Mouse (Mus musculus): ENCODE results near the gene Camk1g. TPM values are rescaled to one million over a fixed set of nuclear protein-coding genes. Genes with fewer than 3 reads are reported as not detected.

Camk1g gene
- polyA plus RNA-seq, 1 experiment from 2014 or later: 12.2 TPM

DNA sequence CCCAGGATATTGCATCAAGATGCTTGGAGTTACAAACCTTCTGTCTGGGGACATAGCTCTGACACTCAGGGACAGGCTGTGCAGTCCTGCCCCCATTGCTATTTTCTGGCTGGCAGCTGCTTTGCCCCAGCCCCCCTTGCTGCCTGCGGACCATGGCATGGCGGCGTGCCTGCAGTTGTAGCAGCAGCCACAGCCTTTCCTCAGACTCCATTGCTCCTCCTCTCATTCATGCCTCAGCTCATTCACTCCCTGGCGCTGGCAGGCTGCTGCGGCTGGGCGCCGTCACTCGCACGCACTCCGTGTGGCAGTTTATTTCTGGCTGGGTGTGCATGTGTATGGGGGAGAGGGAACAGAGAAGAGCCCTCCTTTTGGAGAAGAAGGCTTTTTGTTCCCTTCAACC lies 2.0 kb downstream of the Camk1g start:
- no peaks in the 10 kb centered on the region for H3K36me3 ChIP-seq (replicated peaks)
- H3K27ac ChIP-seq: peak overlapping the region; percentile 53
- peaks cover 40% of the 10 kb centered on the region for H3K4me1 ChIP-seq
- peaks cover 6% of the 10 kb centered on the region; the same call in 1 of the 2 replicates for H3K27me3 ChIP-seq (ENCODE audit: poor library complexity, severe bottlenecking)
- H3K4me3 ChIP-seq: peak overlapping the region; percentile 24; the same call in 1 of the 2 replicates
- DNase-seq (ENCODE audit: extremely low spot score, low spot score): no peak
- 42% methylated on average over 10 of the region's 10 CpGs for WGBS
- H3K9me3 ChIP-seq: no peaks in the 10 kb centered on the region

GRCm38 (mm10) chr1:193363801-193364231 lies 6.3 kb downstream of the Camk1g start:
- Histone ChIP-seq H3K27me3 (ENCODE audit: poor library complexity, severe bottlenecking) (peaks cover 6% of the 10 kb centered on the region; the same call in 1 of the 2 replicates), H3K4me1 (peaks cover 31% of the 10 kb centered on the region), H3K4me3 (no peak overlapping the region), H3K27ac (no peak overlapping the region), H3K9me3 (no peaks in the 10 kb centered on the region), H3K36me3 (replicated peaks) (peaks cover 5% of the 10 kb centered on the region)
- 64% methylated on average over 5 of the region's 5 CpGs for WGBS
- DNase-seq (ENCODE audit: extremely low spot score, low spot score): no peak

DNA sequence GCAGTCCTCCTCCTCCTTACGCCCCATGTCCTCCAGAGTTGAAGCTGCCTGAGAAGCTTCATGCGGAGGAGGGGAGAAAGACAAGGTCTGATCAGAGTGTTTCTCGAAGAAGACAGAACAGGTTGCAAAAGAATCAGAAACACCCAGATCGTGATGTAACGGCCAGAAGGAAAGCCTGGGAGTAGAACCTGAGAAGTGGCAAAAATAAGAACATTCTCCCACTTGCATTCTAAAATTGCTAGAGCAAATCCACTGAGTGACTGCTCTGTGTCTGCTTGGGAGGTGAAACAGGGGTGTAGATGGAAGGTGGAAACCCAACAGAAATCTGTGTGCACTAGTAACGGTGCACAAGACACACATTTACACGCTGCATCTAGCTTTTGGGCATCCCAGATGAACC lies 8.0 kb downstream of the Camk1g start:
- DNase-seq (ENCODE audit: extremely low spot score, low spot score): no peak
- H3K27me3 ChIP-seq (ENCODE audit: poor library complexity, severe bottlenecking): no peaks in the 10 kb centered on the region
- H3K4me1 ChIP-seq: peaks cover 19% of the 10 kb centered on the region
- 0 out of 2 replicates have a peak overlapping the region, but pooled peaks have one; percentile 21 for H3K27ac ChIP-seq
- H3K9me3 ChIP-seq: no peaks in the 10 kb centered on the region
- peaks cover 5% of the 10 kb centered on the region for H3K36me3 ChIP-seq (replicated peaks)
- H3K4me3 ChIP-seq: no peak overlapping the region
- WGBS: 89% methylated on average over 7 of the region's 7 CpGs

GRCm38 (mm10) chr1:193361181-193361580 lies 8.9 kb downstream of the Camk1g start:
- no peak overlapping the region for H3K4me3 ChIP-seq
- WGBS: 46% methylated on average over 6 of the region's 6 CpGs
- H3K4me1 ChIP-seq: peaks cover 19% of the 10 kb centered on the region
- no peak for DNase-seq (ENCODE audit: extremely low spot score, low spot score)
- no peaks in the 10 kb centered on the region for H3K9me3 ChIP-seq
- H3K36me3 ChIP-seq (replicated peaks): peaks cover 7% of the 10 kb centered on the region
- peak overlapping the region; percentile 44; the same call in 1 of the 2 replicates for H3K27ac ChIP-seq
- H3K27me3 ChIP-seq (ENCODE audit: poor library complexity, severe bottlenecking): no peaks in the 10 kb centered on the region

DNA sequence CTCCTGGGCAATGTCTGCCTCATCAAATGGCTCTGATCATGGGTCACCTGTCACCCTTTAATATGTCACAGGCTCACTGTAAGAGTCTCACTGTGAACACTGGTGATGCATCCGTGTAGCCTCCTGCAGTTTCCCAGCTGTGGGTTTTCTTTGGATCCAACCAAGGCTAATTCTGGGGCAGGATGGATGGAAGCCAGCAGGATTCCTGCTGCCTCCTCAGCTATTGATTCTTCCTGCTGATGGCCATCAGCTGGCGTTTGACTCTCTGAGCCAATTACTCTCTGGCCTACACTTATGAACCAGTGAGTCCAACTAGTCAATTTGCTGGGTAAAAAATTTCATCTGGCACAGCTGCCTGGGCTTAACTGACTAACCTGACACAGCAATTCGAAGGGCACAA lies 10.9 kb downstream of the Camk1g start:
- Histone ChIP-seq H3K27ac (no peak overlapping the region), H3K36me3 (replicated peaks) (peaks cover 12% of the 10 kb centered on the region), H3K9me3 (no peaks in the 10 kb centered on the region), H3K4me1 (peaks cover 19% of the 10 kb centered on the region), H3K4me3 (no peak overlapping the region), H3K27me3 (ENCODE audit: poor library complexity, severe bottlenecking) (no peaks in the 10 kb centered on the region)
- WGBS: 85% methylated on average over 3 of the region's 3 CpGs
- no peak for DNase-seq (ENCODE audit: extremely low spot score, low spot score)

DNA sequence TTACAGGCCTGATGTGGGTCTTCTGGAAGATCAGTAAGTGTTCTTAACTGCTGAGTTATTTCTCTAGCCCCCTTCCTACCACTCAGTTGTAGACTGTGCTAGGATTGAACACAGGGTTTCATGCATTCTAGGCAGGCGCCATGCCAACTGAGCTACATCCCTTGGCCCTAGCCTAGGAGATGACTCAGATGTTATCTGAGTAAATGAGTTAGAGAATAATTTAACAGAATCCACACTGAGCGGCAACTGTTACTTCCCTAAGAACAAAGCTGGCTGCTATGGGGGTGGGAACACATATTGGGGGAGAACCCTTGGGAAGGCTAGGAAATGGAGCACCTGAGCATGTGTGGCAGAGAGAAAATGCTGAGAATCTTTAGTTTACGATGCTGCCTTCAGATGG lies 18.5 kb downstream of the Camk1g start:
- Histone ChIP-seq H3K36me3 (replicated peaks) (peaks cover 31% of the 10 kb centered on the region), H3K4me3 (no peak overlapping the region), H3K27me3 (ENCODE audit: poor library complexity, severe bottlenecking) (no peaks in the 10 kb centered on the region), H3K9me3 (no peaks in the 10 kb centered on the region), H3K27ac (no peak overlapping the region), H3K4me1 (no peaks in the 10 kb centered on the region)
- no peak for DNase-seq (ENCODE audit: extremely low spot score, low spot score)
- WGBS: 94% methylated on average over 3 of the region's 3 CpGs

- 93% methylated on average over 2 of the region's 2 CpGs for WGBS
- no peaks in the 10 kb centered on the region for H3K27me3 ChIP-seq (ENCODE audit: poor library complexity, severe bottlenecking)
- H3K4me3 ChIP-seq: no peak overlapping the region
- peaks cover 24% of the 10 kb centered on the region for H3K36me3 ChIP-seq (replicated peaks)
- no peak overlapping the region for H3K27ac ChIP-seq
- no peaks in the 10 kb centered on the region for H3K9me3 ChIP-seq
- DNase-seq (ENCODE audit: extremely low spot score, low spot score): no peak
- H3K4me1 ChIP-seq: no peaks in the 10 kb centered on the region
These were observed 19.6 kb downstream of the Camk1g start for GRCm38 (mm10) chr1:193350546-193350801.

DNA sequence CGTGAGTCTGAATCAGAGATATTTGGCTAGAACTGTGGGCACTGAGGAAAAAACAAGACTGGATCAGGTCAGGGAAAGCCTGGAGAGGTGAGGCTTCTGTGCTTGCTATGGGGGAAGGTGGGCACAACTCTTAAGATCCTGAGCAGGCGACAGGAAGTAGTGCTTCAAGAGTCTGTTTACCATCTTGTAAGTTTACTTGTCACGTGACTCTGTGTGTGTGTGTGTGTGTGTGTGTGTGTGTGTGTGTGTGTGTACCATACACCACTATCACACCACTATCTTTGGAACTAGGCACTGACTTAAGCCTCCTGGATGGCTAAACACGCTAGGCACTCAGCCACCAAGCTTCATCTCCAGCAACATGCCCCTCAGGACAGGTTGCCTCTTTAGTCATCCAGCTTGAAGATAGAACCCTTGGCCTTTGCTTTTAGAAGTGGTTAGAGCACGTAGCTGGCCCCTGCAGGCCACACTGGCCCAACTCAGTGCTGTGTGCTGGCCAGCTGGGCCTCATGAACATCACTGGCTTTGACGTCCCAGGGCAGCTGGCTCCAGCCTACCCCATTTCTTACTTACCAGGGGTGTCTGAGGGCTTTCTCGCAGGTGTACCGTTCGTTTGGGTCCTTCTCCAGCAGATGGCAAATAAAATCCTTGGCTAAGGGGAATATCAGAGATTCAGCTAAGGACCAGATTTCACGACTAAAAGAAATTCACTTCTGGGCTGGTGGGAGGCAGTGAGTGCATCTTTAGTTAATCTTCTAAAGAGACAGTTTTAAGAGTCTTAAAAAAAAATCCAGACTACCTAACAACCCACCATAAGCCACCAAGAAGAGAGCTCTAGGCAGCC lies 20.2 kb downstream of the Camk1g start:
- Histone ChIP-seq H3K4me3 (no peak overlapping the region), H3K4me1 (peaks cover 5% of the 10 kb centered on the region), H3K9me3 (no peaks in the 10 kb centered on the region), H3K27me3 (ENCODE audit: poor library complexity, severe bottlenecking) (no peaks in the 10 kb centered on the region), H3K27ac (no peak overlapping the region), H3K36me3 (replicated peaks) (peaks cover 24% of the 10 kb centered on the region)
- no peak for DNase-seq (ENCODE audit: extremely low spot score, low spot score)
- WGBS: 88% methylated on average over 10 of the region's 10 CpGs

- H3K36me3 ChIP-seq (replicated peaks): peaks cover 16% of the 10 kb centered on the region
- no peak for DNase-seq (ENCODE audit: extremely low spot score, low spot score)
- H3K27me3 ChIP-seq (ENCODE audit: poor library complexity, severe bottlenecking): no peaks in the 10 kb centered on the region
- 83% methylated on average over 9 of the region's 9 CpGs for WGBS
- H3K27ac ChIP-seq: 0 out of 2 replicates have a peak overlapping the region, but pooled peaks have one; percentile 20
- no peak overlapping the region for H3K4me3 ChIP-seq
- H3K4me1 ChIP-seq: peaks cover 7% of the 10 kb centered on the region
- H3K9me3 ChIP-seq: no peaks in the 10 kb centered on the region
These were observed 21.7 kb downstream of the Camk1g start for GRCm38 (mm10) chr1:193348261-193348962.

GRCm38 (mm10) chr1:193346908-193347307 lies 23.2 kb downstream of the Camk1g start:
- WGBS: 69% methylated on average over 3 of the region's 3 CpGs
- Histone ChIP-seq H3K4me1 (peaks cover 7% of the 10 kb centered on the region), H3K27me3 (ENCODE audit: poor library complexity, severe bottlenecking) (no peaks in the 10 kb centered on the region), H3K36me3 (replicated peaks) (peaks cover 7% of the 10 kb centered on the region), H3K4me3 (no peak overlapping the region), H3K27ac (peak overlapping the region; percentile 48), H3K9me3 (no peaks in the 10 kb centered on the region)
- DNase-seq (ENCODE audit: extremely low spot score, low spot score): no peak

DNA sequence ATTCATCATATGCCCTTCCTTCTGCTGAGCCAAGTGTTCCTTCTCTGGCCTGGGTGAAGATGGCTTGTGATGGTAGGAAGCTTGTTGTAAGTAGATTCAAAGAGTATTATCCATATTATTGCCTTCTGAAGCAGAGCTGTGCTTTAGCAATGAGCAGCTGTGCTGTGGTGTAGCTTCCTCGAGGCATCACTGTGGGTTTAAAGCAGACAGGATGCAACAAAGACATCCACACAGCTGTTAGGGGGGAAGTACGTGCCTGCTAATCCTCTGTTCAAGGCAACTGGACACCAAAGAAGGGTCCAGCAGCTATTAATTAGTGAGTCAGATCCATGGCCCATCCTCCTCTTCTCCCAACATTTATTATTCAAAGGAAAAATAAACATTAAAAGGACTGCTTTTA lies 25.1 kb downstream of the Camk1g start:
- 26% methylated on average over 2 of the region's 2 CpGs for WGBS

GRCm38 (mm10) chr1:193343853-193344252 lies 26.2 kb downstream of the Camk1g start:
- H3K4me3 ChIP-seq: no peak overlapping the region
- H3K9me3 ChIP-seq: no peaks in the 10 kb centered on the region
- WGBS: 87% methylated on average over 4 of the region's 4 CpGs
- peaks cover 4% of the 10 kb centered on the region for H3K36me3 ChIP-seq (replicated peaks)
- no peak for DNase-seq (ENCODE audit: extremely low spot score, low spot score)
- H3K27ac ChIP-seq: no peak overlapping the region
- H3K4me1 ChIP-seq: peaks cover 7% of the 10 kb centered on the region
- H3K27me3 ChIP-seq (ENCODE audit: poor library complexity, severe bottlenecking): no peaks in the 10 kb centered on the region

More for the DNA sequence above, 25.1 kb downstream of the Camk1g start:
- DNase-seq (ENCODE audit: extremely low spot score, low spot score): no peak
- H3K4me3 ChIP-seq: no peak overlapping the region
- H3K9me3 ChIP-seq: no peaks in the 10 kb centered on the region
- 0 out of 2 replicates have a peak overlapping the region, but pooled peaks have one; percentile 40 for H3K27ac ChIP-seq
- H3K27me3 ChIP-seq (ENCODE audit: poor library complexity, severe bottlenecking): no peaks in the 10 kb centered on the region
- H3K4me1 ChIP-seq: peaks cover 7% of the 10 kb centered on the region
- H3K36me3 ChIP-seq (replicated peaks): peaks cover 5% of the 10 kb centered on the region

All from forebrain, embryonic 10.5 days (tissue).